Mouse (Mus musculus): ENCODE results near the gene Vmn1r89.

The Vmn1r89 gene

GRCm38 (mm10) chr7:13212720-13213119 lies at the start of gene Vmn1r89:
Gene Vmn1r89 (plus strand): TSS chr7:13213020.
- no peak for DNase-seq (ENCODE audit: low read depth)

DNA sequence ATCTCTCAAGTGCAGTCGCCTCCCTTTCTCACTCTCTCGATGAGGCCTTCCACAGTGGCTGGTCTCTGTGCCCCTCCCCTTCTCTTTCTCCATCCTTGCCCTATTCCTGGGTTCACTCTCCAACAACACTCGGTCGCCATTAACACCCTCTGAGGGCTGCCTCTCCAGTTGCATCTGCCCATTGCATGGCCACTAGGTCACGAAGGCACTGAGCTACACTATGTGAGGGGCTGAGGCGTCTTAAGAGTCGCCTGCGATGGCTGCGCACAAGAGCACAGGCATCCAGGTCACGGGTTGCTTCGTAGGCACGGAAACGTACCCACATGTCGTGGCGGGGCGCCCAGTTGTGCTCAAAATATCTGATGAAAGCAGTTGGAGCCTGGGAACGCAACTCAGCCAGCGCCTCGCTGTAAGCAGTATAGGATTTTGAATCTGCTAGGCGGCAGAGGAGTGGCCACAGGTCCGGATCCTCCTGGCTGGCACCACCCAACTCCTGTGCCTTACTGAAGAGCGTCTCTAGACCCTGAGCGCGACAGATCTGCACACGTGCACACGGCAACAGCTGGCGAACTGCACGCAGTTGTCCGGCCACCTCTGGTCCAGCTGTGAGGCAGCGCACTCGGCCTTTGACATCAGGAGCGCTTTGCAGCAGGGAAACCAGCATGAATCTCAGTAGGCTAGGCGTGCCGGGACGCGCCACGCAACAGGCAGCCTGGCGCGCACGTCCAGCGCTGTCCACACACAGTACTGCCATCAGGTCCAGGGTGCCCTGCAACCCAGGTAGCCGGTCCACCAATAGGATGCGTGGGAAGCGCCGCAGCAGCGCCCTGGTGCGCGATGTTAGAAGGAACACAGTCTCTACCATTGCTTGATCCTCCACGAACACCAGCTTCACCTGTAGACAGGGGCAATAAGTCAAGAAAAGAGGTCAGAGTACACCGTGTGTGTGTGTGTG lies 48.2 kb downstream of the Vmn1r89 start:
- DNase-seq (ENCODE audit: low read depth): no peak

DNA sequence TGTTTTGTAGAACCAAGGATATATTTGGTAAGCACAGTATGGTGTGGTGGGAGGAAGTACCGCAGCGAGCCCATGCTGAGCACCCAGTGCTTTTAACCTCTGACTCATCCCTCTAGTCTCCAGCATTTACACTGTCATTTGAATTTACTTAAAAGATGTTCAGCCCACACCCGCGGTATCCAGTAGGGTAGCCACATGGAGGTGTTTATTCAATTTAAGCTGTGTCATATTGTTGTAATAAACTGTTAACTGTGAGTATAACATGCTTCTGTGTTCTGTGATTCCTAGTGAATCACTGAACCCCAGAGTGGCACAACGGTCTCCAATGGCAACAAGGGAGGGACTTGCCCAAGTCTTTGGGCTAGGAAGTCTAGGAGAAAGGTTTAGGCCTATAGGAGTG lies 51.0 kb downstream of the Vmn1r89 start:
- no peak for DNase-seq (ENCODE audit: low read depth)

DNA sequence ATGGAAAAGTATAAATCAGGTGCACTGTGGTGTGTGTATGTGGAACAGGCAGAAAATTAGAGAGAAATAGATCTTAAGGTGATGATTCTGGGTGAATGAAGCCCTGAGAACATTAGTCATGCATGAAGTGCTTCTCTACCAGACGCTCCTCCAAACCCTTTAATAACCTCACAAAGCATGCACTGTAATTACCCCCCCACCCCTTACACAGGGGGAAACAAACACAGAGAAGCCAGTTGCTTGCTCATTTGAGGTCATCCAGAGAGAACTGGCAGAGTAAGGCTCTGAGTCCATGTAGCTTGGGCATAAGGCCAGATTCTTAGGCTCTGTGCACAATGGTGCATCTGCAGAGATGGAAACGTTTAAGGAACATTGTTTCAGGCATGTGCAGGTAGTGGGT lies 51.6 kb downstream of the Vmn1r89 start:
- DNase-seq (ENCODE audit: low read depth): no peak

GRCm38 (mm10) chr7:13268749-13269260 lies 56.0 kb downstream of the Vmn1r89 start:
- DNase-seq (ENCODE audit: low read depth): no peak

DNA sequence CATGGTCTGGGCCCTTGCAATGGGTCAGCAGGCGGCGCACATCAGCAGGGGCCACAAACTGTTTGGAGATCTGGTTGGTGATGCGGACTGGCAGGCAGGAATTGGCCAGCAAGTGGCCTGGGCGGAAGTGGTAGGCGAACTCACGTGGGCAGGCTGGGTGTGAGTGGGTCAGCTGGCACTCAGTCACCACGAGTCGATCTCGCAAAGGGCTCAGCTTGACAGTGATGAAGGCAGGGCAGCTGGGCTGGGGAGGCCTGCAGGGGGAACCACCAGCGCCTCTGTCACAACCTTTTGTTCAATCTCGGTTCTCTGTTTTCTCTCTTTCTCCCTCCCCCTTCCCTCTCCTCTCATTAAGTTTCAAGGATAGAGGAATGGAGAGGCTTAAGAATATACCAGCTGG lies 56.6 kb downstream of the Vmn1r89 start:
- no peak for DNase-seq (ENCODE audit: low read depth)
